Mouse (Mus musculus) CD4-positive, CD25-positive, alpha-beta regulatory T cell, adult 2 months (primary cell): ENCODE measurements around the gene Hmga2.

ENCODE experiments used
- DNase-seq: peaks from one replicate; pipeline ENCODE4 v3.0.0-alpha.2; 2012; ENCODE audit warnings: low read depth, low spot score

Gene Hmga2

DNA sequence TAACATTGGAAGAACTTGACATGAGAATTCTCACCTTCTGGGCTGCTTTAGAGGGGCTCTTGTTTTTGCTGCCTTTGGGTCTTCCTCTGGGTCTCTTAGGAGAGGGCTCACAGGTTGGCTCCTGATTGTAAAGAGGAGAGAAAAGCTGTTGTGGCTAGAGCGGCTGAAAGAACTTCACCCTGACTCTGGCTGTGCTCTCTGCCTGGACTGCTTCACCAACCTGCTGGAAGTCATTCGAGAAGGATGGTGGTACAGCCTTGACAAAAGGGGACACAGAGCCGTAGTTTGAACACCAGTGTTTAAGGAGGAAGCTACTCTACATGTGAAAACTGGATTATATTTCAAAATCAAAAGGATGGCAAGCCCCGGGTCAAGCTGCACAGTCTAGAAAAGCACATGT, 3.1 kb downstream of the Hmga2 start:
- no peak for DNase-seq

DNA sequence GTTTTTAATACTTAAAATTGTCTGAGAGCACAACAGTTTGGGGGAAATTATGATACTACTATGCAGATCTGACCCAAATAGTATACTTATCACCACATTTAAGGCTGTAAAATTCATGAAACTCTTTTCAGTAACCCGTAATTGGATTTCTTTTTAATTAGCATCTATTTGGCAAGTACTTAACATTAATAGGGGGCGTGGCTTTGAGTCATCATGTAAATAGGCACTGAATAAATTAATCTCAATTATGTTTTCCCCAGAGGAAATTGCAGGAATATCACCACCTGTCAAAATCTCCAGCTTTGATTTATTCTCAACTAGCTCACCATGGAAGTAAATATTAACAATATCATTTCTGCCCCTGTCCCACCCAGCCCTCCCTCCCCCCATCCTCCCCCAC, 3.7 kb downstream of the Hmga2 start:
- DNase-seq: no peak

DNA sequence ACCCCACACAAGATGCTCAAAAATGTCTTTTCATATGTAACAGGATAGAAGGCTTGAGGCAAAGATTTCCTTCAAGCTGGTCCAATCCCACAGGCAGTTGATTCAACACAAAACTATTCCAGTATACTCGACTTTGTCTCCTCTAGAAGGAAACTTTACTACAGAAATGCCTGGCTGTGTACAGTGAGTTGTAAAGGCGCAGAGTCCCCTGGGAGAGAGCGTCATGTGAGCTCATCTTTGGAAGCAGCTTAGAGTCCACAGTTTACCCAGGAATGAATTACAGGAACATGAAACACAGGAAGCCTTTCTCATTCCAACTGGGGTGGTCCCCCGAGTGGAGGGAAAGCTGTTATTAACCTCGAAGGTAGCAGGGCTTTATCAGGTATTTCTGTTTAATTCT, 11.1 kb downstream of the Hmga2 start:
- DNase-seq: no peak

GRCm38 (mm10) chr10:120461769-120462168, 14.5 kb downstream of the Hmga2 start:
- DNase-seq: no peak

- DNase-seq: no peak
Observed at GRCm38 (mm10) chr10:120461301-120461700, 15.0 kb downstream of the Hmga2 start.

DNA sequence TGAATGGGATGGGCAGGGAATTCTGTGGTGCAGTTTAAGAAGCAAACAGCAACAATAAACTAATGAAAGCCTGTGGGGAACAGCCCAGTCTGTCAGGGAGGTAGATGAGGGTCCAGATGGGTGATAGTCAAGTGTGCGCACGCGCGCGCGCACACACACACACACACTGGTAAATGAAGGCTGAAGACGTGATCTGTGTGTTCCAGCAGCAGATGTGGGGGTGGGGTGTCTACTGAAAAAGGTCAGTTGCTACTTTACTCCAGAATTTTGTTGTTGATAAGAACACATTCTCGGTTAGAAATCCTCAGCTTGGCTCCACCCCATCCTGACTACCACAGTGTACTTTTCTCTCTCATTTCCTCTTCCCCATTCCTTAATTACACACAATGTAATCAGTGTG, 17.4 kb downstream of the Hmga2 start:
- DNase-seq: no peak

GRCm38 (mm10) chr10:120449661-120450284, 26.5 kb downstream of the Hmga2 start:
- DNase-seq: no peak

DNA sequence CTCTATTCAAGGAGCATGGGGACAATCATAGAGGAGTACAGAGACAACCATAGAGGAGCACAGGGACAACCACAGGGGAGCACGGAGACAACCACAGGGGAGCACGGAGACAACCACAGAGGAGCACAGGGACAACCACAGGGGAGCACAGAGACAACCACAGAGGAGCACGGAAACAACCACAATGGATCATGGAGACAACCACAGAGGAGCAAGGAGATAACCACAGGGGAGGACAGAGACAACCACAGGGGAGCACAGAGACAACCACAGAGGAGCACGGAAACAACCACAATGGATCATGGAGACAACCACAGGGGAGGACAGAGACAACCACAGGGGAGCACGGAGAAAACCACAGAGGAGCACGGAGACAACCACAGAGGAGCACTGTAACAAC, 29.5 kb downstream of the Hmga2 start:
- DNase-seq: no peak

DNA sequence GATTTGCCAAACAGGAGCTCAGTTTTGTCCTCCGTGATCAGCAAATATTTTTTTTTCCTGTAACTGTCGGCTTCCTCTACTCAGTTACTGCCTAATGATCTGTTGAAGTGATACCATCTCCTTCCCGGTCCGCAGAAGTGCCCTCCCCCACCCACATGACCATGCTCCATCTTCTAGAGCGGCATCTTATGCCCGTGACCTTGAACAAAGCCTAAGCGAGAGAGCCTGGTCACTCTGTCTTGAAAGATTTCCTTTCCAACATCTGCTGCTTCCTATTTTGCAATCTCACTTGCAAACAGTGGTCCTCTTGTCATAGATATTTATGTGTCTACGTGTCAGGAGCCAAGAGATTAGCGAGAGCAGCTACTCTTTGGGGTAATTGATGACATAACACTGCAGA, 30.1 kb downstream of the Hmga2 start:
- DNase-seq: no peak

- DNase-seq: no peak
Observed at GRCm38 (mm10) chr10:120444463-120445070, 31.7 kb downstream of the Hmga2 start.

DNA sequence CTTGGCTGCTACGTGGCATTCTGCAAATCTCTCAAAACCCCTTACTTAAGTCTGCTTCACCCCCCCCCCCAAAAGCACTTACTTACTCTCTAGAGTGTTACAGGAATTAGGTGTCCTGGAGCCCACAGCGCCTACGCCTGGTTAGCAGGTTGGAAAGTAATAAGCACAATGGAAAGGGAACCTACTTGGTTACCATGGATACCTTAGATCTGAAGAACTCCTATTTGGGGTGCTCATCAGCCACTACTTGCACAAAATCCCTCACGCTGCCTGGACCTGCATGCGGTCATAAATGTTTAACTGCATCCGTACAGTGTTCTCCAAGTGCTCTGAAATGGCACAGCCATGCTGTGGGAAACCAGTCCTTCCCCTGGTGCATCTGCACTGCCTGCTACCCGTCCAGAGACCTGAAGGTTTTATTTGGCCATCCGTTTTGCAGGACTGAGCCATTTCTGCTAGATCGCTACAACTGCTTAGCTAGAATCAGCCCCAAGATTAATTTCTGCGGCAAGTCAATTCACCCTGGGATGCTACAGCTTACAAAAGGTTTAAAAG, 32.4 kb downstream of the Hmga2 start:
- DNase-seq: no peak

DNA sequence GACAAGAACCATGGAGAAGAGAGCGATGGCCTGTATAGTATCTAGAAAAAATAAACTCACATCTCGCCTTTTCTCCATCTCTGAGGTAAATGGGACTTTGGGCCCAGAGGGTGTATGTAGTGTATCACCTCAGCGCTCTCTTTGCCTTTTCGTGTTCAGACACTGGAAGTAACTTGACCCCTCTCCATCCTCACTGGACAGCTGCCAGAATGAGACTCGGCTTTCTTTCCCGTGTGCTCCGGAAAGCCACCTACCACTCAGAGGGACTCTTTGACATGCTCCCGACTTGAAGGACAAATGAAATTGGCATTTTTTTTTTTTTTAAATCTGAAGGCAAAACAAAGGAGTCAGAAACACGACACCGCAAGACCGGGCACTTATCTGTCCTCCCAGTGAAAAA, 35.0 kb downstream of the Hmga2 start:
- no peak for DNase-seq

DNA sequence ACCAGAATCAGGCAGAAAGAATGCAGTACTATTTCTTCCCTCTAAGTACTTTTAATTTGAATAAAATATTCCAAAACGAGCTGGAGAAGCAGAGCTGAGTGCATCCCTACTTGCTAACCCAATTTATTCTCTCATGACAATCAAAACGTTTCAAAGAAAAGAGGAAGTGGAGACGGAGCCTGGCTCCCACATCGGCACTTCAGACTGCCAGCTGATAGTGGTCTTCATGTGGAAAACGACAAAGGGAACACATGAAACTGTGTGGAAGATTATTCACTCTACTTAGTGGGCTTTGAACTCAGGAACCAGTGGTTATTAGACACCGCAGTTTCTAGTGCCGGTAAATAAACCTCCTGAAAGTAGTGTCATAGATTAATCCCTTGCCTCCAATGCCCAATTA, 41.8 kb downstream of the Hmga2 start:
- DNase-seq: no peak

- DNase-seq: no peak
Observed at GRCm38 (mm10) chr10:120433463-120433815, 42.8 kb downstream of the Hmga2 start.

- DNase-seq: no peak
Observed at GRCm38 (mm10) chr10:120432731-120433462, 43.4 kb downstream of the Hmga2 start.

GRCm38 (mm10) chr10:120432081-120432480, 44.2 kb downstream of the Hmga2 start:
- DNase-seq: no peak

DNA sequence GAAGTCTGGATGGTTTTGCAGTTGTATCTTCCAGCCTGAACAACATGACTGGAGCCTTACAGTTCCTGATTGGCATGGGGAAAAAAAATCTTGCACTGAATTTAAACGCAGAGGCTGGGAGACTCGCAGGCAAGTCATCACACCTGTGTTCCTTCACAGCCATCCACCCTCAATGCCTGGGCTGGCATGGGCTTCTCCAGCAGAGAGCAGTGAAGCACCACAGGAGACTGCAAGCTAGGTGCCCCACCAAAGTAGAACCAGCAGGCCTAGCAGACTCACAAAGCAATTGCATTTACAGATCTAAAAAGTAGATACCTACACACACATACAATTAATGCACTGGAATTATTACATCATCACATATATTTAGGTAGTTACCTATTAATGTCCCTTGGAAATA, 44.8 kb downstream of the Hmga2 start:
- peak; percentile 3 for DNase-seq

DNA sequence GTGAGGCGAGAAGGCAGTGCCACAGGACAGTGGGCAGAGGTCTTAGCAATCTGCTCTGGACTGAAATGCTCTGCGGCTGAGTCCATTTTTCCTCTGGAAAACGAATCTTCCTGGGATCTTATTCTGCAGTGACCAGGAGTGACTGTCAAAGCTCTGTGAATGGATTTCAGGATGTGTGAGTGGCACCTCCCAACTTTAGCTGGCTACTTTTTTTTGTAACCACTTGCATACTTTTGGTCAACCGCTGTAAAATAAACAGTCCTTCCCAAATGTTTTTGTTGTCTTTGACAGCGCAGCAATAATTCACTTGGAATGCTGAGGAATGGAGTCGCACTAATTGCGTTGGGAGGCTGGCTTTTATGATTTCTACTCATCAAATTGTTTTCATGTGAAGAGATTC, 45.8 kb downstream of the Hmga2 start:
- no peak for DNase-seq

- no peak for DNase-seq
Observed at GRCm38 (mm10) chr10:120429758-120430259, 46.5 kb downstream of the Hmga2 start.

- no peak for DNase-seq
Observed at GRCm38 (mm10) chr10:120429199-120429551, 47.1 kb downstream of the Hmga2 start.

- no peak for DNase-seq
Observed at GRCm38 (mm10) chr10:120428430-120429198, 47.7 kb downstream of the Hmga2 start.

- DNase-seq: no peak
Observed at GRCm38 (mm10) chr10:120426086-120426610, 50.1 kb downstream of the Hmga2 start.
